Mouse (Mus musculus) olfactory bulb, adult 2 months (tissue): ENCODE measurements around the gene Tspan3.

Source experiments
- CTCF ChIP-seq: fragments of 200-500 bp; IDR thresholded peaks from 2 replicates; pipeline ENCODE4 v1.5.1; 2012; ENCODE audit warnings: low read depth, mild to moderate bottlenecking, low read length, moderate library complexity; ENCODE audit not compliant: insufficient read depth
- POLR2A ChIP-seq: fragments of 200-500 bp; IDR thresholded peaks from 2 replicates; pipeline ENCODE4 v1.6.1; 2012; ENCODE audit warnings: mild to moderate bottlenecking, low read depth, low read length, moderate library complexity; ENCODE audit not compliant: insufficient read depth

- TF ChIP-seq CTCF = no peak
- no peak for TF ChIP-seq POLR2A
Observed at GRCm38 (mm10) chr9:56107527-56107926, 57.8 kb downstream of the Tspan3 start.
